Mouse (Mus musculus) frontal cortex, postnatal 36 days (tissue): ENCODE results near the gene Slc26a6.

Experiments
- DNase-seq, 2 experiments: peaks; one replicate each; pipeline ENCODE4 v3.0.0; 2022; ENCODE audit warnings: low spot score in 2 of 2

Slc26a6 gene

DNA sequence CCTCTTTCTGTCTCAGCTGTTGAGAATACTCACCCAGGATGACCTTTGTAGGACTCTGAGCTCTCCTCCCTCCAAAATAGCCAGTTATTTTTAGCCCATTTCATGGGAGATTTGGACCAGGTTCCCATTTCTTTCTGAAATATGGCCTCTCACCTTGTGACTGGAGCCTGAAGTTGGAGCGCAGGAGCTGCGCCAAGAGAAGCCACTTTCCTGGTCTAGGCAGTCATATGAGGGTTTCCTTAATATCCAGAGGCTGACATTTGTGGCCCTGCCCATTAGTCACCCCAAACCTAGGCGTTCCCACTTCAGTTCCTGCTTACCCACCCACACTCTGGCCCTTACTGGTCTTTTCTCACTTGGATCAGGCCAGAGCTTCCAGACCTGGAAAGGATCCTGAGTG is at the start of gene Slc26a6:
TSS of gene Slc26a6 (plus strand) at position 308 of the 400 bp plus-strand sequence.
- DNase-seq, result no peak

- DNase-seq, result no peak
These were observed 47.3 kb upstream of the Slc26a6 start for GRCm38 (mm10) chr9:108805768-108806167.

- no peak for DNase-seq
These were observed 46.7 kb upstream of the Slc26a6 start for GRCm38 (mm10) chr9:108806379-108806778.

GRCm38 (mm10) chr9:108806831-108807230 is 46.3 kb upstream of the Slc26a6 start:
- DNase-seq, result no peak

- no peak for DNase-seq
These were observed 45.4 kb upstream of the Slc26a6 start for GRCm38 (mm10) chr9:108807674-108808073.

GRCm38 (mm10) chr9:108808163-108808665 is 44.9 kb upstream of the Slc26a6 start, which contains the start of gene Nckipsd:
TSS of gene Nckipsd (plus strand) at chr9:108808368.
- peak; percentile 94 for DNase-seq

- no peak for DNase-seq
These were observed 43.9 kb upstream of the Slc26a6 start for GRCm38 (mm10) chr9:108809188-108809587.

GRCm38 (mm10) chr9:108809723-108810122 is 43.4 kb upstream of the Slc26a6 start:
- no peak for DNase-seq

- no peak for DNase-seq
These were observed 42.6 kb upstream of the Slc26a6 start for GRCm38 (mm10) chr9:108810516-108810915.

GRCm38 (mm10) chr9:108815557-108815956 is 37.5 kb upstream of the Slc26a6 start:
- no peak for DNase-seq

- DNase-seq, result peak; percentile 45 to 60
These were observed 33.6 kb upstream of the Slc26a6 start for GRCm38 (mm10) chr9:108819495-108819894.

DNA sequence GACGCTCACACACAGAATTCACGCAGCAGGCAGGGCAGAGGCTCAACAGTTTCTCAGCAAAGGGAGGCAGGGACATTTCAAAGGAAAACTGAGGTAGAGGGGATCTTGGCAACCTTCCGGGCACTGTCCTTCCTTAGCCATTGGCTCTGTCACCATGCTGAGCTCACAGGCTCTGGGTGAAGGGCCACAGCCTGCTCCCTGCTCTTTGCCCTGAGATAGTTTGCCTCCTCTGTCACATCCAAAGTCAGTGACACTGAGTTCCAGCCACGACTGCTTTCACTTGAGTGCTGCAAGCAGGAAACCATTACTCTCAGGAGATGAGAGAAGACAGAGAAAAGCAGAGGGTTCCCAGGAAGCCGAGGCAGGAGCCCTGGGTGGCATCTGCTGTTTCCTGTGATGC is 33.0 kb upstream of the Slc26a6 start:
- DNase-seq, result no peak

DNA sequence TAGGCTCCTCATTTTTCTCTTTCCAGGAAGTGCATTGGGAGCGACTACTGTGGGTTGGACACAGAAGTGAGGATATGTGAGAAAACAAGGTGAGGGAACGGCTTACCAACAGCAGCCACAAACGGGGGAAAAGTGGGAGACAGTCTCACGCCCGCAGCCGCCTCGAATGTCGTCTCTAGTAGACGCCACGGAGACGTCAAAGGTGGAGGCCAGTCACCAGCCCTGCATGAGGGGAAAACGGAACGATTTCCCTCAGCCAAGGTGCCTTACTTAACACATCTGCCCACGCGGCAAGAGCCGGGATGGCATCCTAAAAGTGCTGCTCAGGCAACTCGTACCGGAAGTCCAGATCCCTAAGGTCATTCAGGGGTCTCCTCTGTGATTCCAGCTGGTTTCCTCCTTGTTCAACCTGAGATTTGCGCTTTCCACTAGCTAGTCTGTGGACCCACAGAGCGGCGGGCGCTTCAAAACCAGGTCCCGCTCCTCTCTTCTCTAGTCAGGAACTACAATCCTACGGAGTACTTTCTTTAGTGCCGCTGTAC is 28.9 kb upstream of the Slc26a6 start:
- DNase-seq, result peak; percentile 40 to 45

DNA sequence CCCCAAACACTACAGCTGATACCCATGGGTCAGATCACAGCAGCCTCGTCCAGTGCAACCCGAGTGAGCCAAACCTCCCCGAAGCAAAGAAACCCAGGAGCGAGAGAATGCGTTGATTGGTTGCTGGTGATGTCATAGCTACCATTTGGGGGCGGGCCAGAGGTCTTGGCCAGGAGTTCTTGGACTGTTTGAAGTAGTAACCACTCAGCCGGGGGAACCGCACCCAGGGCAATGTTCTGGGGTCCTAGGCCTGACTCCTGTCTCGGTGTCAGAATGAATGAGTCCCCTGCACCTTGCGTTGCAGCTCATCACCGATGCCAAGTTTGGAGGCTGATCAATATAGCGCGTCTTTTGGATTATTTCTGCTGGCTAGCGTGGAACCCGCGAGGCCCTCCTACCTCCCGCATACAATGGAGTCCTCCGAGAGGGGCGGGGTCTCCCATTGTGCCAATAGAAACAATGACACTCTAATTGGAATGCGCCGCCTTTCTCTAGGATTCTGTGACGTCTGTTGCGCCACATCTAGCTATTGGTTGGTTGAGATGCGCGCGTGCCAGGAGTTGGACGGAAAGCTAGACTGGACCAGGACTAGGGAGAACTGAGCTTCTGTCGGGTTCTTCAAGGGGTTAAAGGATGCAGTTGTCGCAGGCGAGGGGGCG is 28.2 kb upstream of the Slc26a6 start:
- DNase-seq, result peak; percentile 84 to 92

DNA sequence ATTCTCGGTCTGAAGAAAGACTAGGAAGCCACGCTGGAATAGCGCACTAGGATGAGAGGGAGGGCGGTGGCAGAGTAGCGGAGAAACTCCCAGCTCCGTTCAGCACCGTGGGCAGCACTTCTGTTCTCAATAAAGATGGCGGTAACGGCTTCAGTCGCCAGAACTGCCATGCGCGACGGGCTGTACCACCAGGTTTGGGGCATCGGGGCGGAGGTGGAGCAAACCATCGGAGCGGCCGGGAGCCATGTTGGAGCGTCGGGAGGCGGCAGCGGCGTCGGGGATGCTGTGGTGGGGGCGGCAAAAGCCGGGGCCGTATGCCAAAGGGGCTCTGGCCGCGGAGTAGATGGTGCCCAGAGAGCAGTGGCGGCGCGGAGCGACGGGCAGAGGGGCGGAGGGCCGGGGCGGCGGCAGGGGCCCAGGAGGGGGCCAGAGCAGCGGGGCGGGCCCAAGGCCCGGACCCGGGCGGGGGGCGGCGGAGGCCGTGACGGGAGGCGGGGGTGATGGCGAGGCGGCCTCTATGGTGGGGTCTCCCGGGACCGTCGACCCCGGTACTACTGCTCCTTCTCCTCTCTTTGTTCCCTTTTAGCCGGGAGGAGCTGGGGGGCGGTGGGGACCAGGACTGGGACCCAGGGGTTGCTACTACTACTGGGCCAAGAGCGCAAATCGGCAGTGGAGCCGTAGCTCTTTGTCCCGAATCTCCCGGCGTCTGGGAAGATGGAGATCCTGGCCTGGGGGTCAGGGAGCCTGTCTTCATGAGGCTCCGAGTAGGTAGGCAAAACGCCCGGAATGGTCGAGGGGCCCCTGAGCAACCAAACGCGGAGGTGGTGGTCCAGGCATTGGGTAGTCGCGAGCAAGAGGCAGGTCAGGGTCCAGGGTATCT is 27.0 kb upstream of the Slc26a6 start, which contains the start of gene Celsr3:
TSS of gene Celsr3 (plus strand) at position 501 of the 880 bp plus-strand sequence.
- peak; percentile 90 to 93 for DNase-seq

DNA sequence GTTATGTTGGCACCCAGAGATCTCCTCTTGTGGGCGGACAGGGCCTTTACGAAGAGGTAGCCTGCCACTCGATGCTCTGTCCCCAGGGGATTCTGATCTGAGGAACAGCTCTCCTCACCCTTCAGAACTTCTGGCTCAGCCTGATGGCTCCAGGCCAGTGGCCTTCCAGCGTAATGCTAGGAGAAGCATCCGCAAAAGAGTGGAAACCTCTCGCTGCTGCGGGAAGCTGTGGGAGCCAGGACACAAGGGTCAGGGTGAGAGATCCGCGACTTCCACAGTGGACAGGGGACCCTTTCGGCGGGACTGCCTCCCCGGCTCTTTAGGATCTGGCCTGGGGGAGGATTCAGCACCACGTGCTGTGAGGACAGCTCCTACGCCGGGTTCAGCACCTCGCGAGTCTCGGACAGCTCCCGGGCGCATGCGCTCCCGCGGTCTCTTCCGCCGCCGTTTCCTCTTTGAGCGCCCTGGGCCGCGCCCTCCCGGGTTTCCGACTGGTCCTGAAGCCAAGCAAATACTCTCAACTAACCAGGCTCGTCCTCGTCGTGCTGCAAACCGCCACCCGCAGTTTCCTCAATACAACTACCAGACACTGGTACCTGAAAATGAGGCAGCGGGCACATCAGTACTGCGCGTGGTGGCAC is 26.3 kb upstream of the Slc26a6 start:
- DNase-seq, result peak; percentile 68 to 72

- DNase-seq, result no peak
These were observed 25.6 kb upstream of the Slc26a6 start for GRCm38 (mm10) chr9:108827454-108827853.

GRCm38 (mm10) chr9:108827906-108828305 is 25.2 kb upstream of the Slc26a6 start:
- no peak for DNase-seq

GRCm38 (mm10) chr9:108831637-108832036 is 21.4 kb upstream of the Slc26a6 start:
- no peak for DNase-seq

GRCm38 (mm10) chr9:108832390-108833108 is 20.5 kb upstream of the Slc26a6 start:
- peak; percentile 58 to 68 for DNase-seq

- DNase-seq, result peak; percentile 43 to 71
These were observed 10.1 kb upstream of the Slc26a6 start for GRCm38 (mm10) chr9:108842989-108843388.
